Mouse (Mus musculus) right cerebral cortex, postnatal 36 days (tissue): ENCODE data around the gene Auts2.

Experiments used
- DNase-seq, 2 experiments: peaks; one replicate each; pipeline ENCODE4 v3.0.0; 2022; ENCODE audit warnings: low spot score in 2 of 2, mixed read lengths in 1 of 2

Auts2 gene

DNA sequence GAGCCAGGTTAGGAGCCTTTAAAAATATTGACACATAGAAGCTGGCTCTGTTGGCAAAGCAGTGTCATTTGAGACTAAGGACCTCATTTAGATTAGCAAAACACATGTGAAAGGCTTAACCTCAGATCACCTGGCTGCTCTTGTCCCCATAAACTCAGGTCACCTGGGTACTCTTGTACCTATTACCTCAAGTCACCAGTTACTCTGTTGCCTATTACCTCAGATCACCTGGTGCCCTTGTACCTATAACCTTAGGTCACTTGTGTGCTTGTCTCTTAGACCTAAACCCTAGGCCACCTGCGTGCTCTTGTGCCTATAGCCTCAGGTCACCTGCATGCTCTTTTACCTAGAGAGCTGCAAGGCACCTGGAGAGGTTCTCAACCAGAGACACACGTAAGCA, 928.9 kb downstream of the Auts2 start:
- DNase-seq: no peak

DNA sequence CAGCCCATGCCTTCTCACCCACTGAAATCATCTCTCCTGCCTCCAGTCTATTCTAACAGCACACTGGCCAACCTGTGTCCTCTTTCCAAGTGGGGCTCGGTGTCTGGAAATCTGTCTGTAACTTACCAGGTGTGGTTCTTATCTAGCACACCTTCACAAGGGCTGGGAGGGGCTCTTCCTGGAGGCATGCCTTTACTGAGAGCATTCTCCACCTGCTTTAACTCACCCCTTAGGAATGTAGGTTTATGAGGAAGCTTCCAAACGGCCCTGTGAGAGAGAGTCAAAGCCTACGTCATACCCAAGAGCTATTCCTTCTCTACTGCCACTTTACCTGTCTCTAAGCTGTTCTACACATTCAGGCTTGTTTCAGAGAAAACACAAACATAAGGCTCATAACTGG, 929.8 kb downstream of the Auts2 start:
- DNase-seq: no peak

DNA sequence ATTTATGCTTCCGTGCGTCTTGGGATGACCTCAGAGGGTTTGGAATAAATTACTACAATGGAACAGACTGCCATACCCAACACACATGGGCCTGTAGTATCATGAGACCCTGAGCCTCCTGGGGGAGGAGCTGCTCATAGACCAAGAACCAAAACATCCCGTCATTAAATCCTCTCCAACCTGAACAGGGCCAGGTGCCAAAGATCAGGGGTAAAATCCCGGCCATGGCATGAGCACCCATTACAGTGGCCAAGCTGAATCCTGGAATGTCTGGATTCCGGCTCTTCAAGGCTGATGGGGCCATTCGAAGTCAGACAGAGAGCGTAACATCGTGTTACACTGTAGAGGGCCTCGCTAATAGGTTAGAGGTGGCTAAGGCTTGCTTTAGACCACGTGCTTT, 932.4 kb downstream of the Auts2 start:
- DNase-seq: no peak

DNA sequence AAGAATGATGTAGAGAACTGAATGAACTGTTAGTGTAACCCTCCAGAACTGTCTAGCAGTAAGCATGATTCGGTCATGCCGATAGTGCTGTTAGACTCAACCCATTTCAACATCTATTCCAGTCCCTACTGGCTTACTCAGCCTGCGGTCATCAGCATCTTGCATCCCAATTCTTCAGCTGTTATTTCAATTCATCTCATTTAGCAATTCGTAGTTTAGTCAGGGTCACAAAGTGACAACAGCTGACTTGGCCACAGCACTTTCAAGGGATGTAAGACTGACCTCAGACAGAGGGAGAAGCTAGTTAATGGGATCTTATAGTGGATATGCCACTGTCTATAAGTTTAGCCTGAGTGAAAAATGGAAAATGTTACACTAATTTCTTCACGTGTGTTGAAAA, 936.4 kb downstream of the Auts2 start:
- DNase-seq: no peak

DNA sequence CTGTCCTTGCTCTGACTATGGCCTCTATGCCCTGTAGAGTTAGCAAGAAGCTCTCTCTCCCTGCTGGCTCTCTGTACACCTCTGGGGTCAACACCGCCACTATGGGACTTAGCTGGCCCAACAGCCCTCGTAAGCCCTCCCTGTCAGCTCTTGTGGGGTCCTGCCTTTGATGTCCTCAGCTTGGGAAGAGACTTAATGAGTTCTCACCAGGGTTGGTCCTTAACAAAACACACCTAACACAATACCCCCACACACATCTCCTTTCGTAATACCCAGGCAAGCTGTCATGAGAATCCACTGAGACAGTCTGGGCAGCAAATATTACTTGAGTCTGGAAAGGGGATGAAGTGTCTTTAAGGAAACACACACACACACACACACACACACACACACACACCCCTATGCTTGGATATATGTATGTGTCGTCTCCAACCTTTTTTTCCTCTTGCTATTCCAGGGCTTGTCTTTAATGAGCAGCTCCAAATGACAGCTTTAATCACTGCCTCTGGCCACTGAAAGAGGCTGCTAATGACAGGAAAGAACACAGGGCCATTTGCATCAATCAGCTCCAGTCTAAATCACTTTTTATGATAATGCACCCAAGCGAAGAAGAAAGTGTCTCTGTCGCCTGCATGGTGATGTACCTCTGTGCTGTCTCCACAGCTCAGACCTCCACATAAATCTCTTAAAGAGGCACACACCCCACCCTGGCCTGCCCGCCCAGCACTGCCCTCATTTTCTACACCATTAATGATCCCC, 941.0 kb downstream of the Auts2 start:
- DNase-seq: no peak

DNA sequence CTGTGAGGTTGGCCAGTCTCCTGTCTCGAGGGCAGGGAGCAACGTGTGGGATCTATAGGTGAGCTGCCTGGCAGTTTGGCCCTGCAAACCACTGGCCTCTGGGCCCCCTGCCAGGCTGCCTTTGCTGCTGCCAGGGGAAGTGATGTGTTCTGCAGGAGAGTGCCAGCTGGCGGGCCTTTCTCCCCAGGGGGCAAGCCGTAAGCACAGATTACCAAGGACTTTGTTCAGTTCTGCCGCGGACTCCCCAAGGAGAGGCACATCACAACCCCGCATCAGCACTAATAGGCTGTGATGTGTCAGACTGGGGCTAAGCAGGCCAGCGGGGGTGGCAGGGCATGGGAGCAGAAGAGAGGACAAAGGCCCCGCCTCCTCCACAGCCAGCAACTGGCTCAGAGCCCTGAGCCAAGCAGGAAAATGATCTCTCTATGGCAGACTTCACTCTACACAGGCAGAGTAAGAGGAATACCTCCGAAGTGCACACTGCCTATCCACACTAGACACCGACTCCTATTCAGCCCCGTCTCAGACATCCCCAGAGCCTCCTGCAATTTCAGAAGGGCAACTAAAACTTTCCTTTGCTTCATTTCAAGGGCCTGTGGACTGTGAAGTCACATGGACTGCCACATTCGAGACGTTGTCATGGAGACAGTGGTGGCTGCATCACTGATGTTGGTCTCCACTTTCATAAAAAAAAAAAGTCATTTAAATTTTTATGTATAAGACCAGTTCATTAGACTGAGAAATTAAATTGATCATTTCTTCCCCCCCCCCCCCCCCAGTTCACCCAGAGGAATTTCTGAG, 942.6 kb downstream of the Auts2 start:
- peak; percentile 45 to 48 for DNase-seq

DNA sequence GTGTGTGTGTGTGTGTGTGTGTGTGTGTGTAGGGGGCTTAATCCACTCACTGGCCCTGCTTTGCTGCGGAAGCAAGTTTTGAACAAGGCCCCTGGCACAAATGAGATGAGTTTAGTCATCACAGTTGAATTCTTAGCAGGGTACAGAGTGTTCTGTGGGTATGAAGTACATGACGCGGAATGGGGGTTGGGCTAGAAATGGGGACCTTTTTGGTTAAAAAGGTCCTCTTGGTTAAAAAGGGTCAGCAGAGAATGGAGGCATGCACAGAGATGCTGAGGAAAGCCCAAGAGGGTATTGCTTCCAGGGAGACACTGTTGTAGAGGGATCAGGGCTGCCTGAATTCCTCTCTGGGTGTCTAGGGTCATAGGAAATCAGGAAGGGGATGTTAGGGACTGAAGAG, 945.6 kb downstream of the Auts2 start:
- DNase-seq: no peak

DNA sequence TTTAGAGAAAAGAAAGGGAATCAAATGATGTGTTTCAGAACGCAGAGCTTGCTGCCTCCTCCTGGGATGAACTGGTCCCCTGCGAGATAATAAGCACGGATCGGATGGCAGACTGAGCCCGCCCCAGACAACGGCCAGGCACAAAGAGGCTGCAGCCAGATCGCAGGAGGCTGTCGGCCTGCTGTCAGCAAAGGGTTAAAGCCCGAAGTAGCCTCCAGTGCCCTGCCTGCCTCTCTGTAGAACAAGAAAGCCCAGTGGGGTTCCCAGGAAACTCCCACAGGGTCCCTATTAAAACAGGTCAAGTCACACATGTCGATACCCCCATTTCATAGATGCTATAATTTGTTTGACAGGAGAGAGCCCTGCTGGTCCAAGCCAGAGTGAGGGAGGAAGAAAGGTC, 946.6 kb downstream of the Auts2 start:
- no peak for DNase-seq

DNA sequence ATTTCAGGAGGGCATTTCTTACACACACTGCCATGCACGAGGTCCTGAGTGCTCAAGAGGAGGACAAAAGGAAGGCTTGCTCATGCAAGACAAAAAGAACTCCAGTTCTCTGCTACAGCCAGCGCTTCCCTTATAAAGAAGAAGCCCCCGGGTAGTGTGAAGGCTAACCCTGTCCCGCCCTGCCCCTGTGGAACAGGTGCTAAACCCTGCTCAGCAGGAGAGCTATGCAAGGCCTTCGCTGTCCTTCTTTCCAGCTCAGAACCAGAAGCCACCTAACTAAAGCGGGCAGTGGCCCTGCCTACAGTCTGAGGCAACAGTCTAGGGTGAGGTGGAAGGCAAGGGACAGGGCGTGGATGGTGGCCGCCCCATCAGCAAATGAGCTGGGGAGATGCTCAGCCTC, 947.4 kb downstream of the Auts2 start:
- DNase-seq: no peak

DNA sequence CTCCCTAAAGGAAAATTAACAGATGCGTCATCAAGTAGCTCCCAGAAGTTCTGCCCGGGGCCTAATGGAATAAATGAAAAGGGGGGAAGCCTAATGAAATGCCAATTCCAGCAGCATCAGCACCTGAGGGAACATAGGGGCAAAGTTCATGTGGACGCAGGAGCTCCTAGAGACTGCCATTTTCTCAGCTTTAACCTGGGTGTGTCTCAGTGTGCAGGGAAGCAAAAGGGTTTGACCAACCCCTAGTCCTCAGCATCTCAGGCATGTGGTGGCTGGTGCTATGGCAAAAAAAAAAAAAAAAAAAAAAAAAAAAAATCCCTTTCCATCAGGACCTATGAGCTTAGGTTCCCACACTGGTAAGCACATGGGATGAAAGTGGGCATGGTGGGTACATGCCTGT, 948.5 kb downstream of the Auts2 start:
- no peak for DNase-seq

DNA sequence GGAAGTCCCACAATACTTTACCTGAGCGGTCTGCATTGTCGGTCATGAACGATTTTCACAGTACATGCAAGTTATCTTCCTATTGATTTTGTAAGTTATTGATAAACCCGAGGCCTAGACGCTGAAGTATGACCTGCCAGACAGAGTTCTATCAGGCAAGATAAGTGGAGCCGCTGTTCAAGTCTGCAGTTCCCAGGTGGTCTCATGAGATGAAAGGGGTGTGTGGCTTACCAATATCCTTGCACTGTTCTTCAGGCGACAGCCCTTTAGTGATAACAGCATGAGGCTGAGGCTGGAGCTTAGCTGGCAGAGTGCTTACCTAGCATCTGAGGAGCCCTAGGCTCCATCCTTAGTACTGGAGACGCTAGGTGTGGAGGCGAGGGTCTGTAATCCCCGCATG, 949.9 kb downstream of the Auts2 start:
- DNase-seq: no peak

DNA sequence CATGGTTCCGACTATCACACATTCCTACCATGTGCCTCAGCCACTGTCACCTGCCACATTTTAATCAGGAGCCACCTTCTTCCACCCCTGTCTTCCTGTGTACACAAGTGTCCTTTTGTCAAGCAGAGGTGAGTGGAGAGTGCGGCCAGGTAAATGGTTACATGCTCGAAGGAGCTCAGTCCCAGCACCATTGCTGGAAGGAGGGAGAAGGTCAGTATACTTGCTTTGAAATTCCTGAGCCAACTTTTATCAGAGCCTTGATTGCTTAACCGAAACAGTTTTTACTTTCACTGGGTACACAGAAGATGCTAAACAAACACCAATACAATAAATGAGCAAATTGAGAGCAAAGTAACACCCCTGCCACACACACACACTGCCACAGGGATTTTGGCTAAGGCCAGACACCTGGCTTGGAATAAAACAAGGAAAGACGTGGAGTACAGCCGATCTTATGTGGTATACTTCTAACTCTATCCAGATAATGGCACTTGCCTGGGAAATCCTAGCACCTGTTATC, 953.1 kb downstream of the Auts2 start:
- no peak for DNase-seq

DNA sequence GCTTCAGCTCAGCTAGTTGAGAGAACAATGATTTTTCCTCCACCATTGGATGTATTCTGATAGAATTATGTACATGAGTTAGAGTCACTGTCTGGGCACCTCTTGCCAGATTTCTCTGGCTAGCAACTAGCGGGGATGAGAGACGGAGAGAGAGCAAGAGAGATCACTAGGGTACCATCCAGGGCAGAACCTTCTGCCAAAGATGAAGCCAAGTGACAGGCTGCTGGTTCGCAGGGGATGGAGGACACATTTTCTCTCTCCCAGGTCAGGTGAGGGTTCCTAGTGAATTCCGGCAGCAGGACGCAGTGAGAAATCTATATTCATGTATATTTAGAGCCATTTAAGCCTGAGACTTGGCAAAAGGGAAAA, 956.8 kb downstream of the Auts2 start:
- DNase-seq: no peak

DNA sequence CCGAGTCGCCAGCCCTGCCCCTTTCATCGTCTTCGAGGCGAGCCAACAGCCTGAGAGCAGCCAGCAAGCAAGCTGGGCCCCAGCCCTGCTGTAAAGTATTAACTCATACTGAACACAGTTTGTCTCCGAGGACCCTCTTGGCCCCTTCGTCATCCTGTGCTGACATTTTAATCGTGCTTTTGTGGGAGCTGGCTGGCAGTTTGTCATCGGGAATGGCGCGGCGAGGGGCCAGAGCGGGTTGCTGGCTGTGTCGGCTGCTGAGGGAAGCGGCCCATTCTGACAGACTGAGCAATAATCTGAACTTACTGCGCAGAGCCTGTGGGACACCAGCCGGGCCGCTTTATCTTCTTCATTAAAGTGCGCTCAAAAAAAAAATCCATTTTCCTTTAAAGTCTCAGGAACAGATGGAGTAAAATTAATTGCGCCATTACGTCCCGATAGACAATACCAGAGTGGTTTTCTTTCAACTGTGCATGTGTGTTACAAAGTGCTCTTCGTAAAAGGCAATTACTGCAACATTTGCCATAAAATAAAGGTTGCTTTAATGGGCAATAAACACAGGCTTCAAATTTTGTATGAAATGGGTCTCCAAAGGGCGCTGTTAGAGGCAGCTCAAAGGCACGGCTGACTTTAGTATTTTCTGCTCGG, 957.3 kb downstream of the Auts2 start:
- DNase-seq: no peak

DNA sequence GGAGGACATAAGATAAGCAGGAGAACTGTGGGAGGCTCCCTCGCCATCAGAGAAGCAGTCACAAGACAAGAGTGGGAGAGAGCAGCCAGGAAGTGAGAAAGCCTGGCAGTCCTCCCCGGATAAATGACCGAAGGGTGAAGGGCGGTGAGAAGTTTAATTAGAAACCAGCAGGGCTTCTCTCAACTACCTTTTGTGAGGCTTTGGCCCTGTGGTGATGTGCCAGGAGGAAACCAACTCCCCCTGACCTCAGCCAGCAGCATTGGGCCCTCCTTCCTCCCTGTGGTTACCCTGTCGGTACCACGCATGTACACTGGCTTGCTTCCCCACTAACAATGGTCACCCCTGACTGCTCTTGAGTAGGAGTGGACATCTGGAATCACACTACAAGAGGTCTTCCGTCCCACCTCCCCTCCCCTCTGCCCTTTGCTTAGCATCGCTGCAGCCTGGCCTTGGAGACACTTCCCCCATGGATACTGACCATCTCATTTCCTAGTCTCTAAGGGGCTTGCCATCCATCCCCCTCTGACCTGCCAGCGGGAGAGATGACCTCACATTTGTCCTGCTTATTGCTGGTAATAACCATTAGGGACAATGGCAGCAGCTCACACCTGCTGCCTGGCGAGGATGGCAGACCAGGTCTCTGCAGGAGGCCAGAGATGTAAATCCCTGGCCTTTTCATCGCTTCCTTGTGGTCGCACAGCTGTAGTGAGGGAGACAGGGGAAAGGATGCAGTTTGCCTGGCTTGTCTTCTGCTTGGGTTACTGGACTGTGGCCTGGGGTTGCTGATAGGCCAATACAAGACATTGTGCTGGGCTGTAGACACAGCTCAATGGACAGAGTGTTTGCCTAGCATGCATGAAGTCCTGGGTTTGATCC, 958.6 kb downstream of the Auts2 start:
- no peak for DNase-seq

DNA sequence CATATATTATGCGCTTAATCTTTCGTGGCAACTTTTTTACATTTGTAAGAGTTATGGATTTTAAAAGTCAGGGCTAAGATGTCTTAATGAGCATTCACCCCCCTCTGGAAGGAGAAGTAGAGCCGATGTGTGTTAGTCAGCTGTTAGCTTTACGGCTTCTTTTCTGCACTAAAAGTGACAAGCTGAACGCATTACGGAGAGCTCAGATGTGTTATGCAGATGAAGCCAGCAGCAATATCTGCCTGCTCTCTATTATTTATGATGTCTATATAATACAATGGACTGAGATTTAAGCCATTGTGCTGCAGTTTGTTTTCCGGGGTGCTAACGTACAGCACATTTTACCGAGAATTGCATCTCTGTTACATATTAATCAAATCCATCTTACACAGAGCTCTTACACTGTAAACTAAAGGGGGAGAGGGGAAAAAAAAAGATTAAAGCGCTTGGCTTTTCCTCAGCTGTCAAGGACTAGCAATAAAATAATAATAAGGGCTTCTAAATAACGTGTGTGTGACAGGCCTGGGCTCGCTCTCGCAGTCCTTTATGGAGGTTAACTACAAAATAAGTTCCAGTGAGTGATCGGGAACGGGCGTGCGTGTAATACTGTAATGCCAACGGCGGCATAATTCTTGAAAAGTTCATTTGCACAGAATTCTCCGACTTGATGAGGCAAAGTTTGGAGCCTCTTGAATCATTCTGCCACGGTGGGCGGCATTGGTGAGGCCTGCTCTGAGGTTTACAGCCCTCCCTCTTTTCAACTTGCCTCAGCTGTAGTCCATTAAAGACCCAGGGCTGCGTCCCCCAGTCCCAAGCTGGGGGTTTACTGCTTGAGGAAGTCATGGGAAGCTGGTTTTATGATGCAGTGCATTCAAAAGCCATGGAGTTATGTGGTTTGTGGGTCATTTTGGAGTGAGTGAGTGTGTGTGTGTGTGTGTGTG, 961.8 kb downstream of the Auts2 start:
- no peak for DNase-seq

DNA sequence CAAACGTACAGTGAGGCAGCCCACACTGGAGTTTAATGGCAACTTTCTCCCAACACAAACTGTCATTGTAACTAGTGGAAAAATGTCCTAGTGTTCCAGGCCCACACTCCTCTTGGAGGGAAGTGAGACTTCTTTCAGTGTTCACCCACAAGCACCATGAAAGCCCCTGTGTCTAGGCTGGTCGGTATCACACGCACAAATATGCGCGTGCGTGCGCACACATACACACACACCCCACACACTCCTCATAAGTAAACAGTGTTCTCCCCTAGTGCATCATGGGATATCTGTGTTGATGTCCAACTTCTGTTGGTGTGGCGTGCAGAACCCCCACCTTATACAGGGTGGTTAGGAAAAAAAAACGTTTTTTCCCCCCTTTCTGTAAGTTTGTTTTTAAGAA, 964.4 kb downstream of the Auts2 start:
- no peak for DNase-seq

DNA sequence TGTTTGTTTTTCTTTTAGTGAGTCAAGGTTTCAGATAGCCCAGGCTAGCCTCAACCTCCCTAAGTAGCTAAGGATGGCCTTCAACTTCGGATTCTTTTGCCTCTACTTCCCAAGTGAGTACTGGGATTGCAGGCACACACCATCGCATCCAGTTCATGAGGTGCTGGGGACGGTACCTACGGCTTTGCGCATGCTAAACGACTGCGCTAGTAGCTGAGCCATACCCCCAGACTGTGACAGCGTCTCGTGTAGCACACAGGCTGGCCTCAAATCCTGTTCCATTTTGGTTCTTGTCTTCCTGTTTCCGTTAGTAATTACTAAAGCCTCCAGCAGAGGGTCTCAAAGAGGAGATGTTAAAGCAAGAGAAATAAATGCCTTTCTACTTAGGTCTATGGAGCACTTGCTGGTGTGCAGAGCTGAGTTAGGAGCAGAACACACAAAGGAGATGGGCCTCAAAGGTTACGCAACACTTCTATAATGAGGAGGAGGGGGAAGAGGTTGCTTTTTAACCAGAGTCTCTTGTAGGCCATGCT, 967.3 kb downstream of the Auts2 start:
- no peak for DNase-seq

DNA sequence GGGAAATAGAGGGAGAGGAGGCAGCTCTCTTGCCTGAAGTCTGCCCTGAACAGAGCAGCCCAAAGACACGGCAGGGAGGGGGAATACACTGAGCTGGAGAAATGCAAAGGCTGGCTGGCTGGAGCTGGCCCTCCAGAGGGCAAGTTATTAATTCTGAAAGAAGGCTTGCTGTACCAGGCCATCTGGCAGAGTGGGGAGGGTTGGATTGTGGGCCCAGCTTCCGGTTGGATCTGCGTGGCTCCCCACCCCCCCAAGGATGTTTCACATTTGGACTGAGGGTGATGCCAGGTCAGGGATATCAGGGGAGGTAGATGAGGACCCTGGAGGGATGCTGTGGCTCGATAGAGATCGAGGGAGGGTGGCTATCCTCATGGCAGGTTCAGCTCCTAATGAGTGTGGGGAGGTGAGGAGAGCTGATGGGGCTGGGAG, 968.0 kb downstream of the Auts2 start:
- DNase-seq: no peak

DNA sequence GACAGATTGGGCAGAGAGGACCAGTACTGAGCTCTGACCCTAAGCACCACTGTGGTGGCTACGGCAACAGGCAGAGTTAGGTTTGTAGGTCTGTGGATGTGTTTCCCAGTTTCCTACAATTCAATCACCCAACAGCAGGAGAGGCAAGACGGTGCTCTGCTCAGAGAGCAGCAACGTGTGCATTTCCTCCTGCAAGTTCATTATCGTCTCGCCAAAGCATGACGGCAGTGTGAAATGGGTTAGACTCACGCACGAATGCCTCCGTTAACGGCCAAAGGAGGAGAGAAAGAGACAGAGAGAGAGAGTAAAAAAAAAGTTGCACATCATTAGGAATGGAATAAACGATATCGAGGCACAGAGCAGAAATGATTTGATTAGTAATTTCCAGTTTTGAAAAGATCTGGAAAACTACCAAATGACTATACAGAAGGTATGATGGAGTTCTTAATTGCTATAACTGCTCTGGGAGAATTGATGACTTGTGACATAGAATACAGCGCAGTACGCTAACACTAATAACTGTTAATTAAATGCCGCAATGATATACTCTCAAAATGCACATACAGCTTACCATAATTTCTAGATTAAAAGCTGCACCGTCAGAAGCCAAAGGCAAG, 968.6 kb downstream of the Auts2 start:
- no peak for DNase-seq
